Mouse (Mus musculus): ENCODE data around the gene Eml6. TPM values are rescaled to one million over a fixed set of nuclear protein-coding genes. Genes with fewer than 3 reads are reported as not detected.
A peak's percentile ranks its signal among the peaks of the same experiment; 100 is the strongest.

Gene Eml6
- polyA plus RNA-seq, 1 experiment from 2014 or later: 0.88 TPM

DNA sequence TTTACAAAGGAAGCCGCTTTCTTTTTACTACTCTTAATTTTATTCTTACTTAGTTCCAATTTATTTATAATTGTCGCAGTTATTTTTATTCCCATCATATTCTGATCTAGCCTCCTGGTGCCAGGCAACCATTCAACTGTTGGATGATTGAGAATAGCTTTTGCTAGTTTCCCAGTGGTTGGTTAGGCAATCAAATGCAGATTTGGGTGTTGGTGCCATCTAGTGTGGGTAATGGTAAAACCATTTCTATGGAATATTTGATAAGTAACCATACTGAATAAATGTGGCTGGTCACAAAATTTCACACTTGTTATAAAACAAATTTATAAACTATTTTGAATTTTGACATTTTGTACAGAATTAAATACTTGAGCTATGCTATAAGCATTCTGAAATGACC lies 311.0 kb downstream of the Eml6 start:
- H3K4me2 ChIP-seq (ENCODE audit: low read depth, low read length): no peak overlapping the region
- no peak overlapping the region for H3K27ac ChIP-seq (ENCODE audit: low read length)
- no peaks in the 10 kb centered on the region for H3K9me3 ChIP-seq (replicated peaks; ENCODE audit: control insufficient read depth, low read length)
- H3K4me3 ChIP-seq (ENCODE audit: low read length): no peak overlapping the region
- 89% methylated on average over 2 of the region's 2 CpGs for WGBS
- no peak for ATAC-seq (replicated peaks; ENCODE audit: extremely low read depth, insufficient read depth, low FRiP score)
- H3K4me1 ChIP-seq (ENCODE audit: control insufficient read depth, insufficient read depth, low read length): peaks cover 2% of the 10 kb centered on the region; the same call in 1 of the 2 replicates
- H3K27me3 ChIP-seq (ENCODE audit: control insufficient read depth, insufficient read depth, low read length): no peaks in the 10 kb centered on the region
- H3K9ac ChIP-seq (ENCODE audit: low read length): no peak overlapping the region
- peaks cover 3% of the 10 kb centered on the region; the same call in 1 of the 2 replicates for H3K36me3 ChIP-seq (ENCODE audit: control insufficient read depth, insufficient read depth)

DNA sequence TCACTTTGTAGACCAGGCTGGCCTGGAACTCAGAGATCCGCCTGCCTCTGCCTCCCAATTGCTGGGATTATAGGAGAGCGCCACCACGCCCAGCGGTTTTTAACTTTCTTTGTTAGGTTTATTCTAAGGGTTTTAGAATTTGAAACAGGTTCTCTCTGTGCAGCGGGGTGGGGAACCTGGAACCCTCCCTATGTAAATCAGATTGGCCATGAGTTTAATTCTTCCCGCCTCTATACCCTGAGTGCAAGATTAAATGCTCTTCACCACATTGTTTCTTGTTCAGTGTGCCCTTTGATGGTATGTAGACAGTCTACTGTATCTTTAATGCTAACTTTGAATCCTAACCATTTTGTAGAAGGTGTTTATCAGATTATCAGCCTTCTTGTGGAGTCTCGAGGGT lies 311.7 kb downstream of the Eml6 start:
- no peaks in the 10 kb centered on the region for H3K27me3 ChIP-seq (ENCODE audit: control insufficient read depth, insufficient read depth, low read length)
- peaks cover 3% of the 10 kb centered on the region; the same call in 1 of the 2 replicates for H3K36me3 ChIP-seq (ENCODE audit: control insufficient read depth, insufficient read depth)
- ATAC-seq (replicated peaks; ENCODE audit: extremely low read depth, insufficient read depth, low FRiP score): no peak
- H3K9me3 ChIP-seq (replicated peaks; ENCODE audit: control insufficient read depth, low read length): no peaks in the 10 kb centered on the region
- no peak overlapping the region for H3K27ac ChIP-seq (ENCODE audit: low read length)
- no peak overlapping the region for H3K4me3 ChIP-seq (ENCODE audit: low read length)
- peaks cover 2% of the 10 kb centered on the region; the same call in 1 of the 2 replicates for H3K4me1 ChIP-seq (ENCODE audit: control insufficient read depth, insufficient read depth, low read length)
- H3K4me2 ChIP-seq (ENCODE audit: low read depth, low read length): no peak overlapping the region
- 88% methylated on average over 7 of the region's 7 CpGs for WGBS
- H3K9ac ChIP-seq (ENCODE audit: low read length): no peak overlapping the region

DNA sequence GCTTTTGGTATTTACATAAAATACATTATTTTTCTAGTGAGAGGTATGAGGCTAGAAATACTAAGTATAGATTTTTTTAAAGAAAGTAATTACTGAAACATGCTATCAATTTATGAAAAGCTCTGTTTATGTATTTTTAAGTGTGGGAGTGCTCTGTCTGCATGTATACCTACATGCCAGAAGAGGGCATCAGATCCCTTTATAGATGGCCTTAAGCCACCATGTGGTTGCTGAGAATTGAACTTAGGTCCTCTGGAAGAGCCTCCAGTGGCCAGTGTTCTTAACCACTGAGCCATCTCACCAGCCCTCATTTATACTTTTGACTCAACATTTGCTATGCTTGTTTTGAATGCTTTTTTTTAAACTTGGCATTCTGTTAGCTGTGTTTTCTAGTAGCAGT lies 316.3 kb downstream of the Eml6 start:
- Histone ChIP-seq H3K36me3 (ENCODE audit: control insufficient read depth, insufficient read depth) (peaks cover 26% of the 10 kb centered on the region), H3K27ac (ENCODE audit: low read length) (no peak overlapping the region), H3K27me3 (ENCODE audit: control insufficient read depth, insufficient read depth, low read length) (no peaks in the 10 kb centered on the region), H3K4me1 (ENCODE audit: control insufficient read depth, insufficient read depth, low read length) (peaks cover 3% of the 10 kb centered on the region), H3K4me2 (ENCODE audit: low read depth, low read length) (no peak overlapping the region), H3K9ac (ENCODE audit: low read length) (no peak overlapping the region), H3K4me3 (ENCODE audit: low read length) (no peak overlapping the region), H3K9me3 (replicated peaks; ENCODE audit: control insufficient read depth, low read length) (no peaks in the 10 kb centered on the region)
- no peak for ATAC-seq (replicated peaks; ENCODE audit: extremely low read depth, insufficient read depth, low FRiP score)

DNA sequence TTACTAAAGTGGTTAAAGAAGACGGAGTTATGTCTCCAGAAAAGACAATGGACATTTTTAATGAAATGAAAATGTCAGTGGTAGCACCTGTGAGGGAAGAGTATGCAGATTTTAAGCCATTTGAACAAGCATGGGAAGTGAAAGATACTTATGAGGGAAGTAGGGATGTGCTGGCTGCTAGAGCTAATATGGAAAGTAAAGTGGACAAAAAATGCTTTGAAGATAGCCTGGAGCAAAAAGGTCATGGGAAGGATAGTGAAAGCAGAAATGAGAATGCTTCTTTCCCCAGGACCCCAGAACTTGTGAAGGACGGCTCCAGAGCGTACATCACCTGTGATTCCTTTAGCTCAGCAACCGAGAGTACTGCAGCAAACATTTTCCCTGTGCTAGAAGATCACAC lies 319.0 kb downstream of the Eml6 start:
- ATAC-seq (replicated peaks; ENCODE audit: extremely low read depth, insufficient read depth, low FRiP score): no peak
- WGBS: 90% methylated on average over 4 of the region's 4 CpGs
- peaks cover 11% of the 10 kb centered on the region for H3K4me1 ChIP-seq (ENCODE audit: control insufficient read depth, insufficient read depth, low read length)
- peaks cover 26% of the 10 kb centered on the region for H3K36me3 ChIP-seq (ENCODE audit: control insufficient read depth, insufficient read depth)
- H3K27ac ChIP-seq (ENCODE audit: low read length): no peak overlapping the region
- H3K9ac ChIP-seq (ENCODE audit: low read length): no peak overlapping the region
- H3K4me3 ChIP-seq (ENCODE audit: low read length): no peak overlapping the region
- H3K9me3 ChIP-seq (replicated peaks; ENCODE audit: control insufficient read depth, low read length): no peaks in the 10 kb centered on the region
- no peak overlapping the region for H3K4me2 ChIP-seq (ENCODE audit: low read depth, low read length)
- H3K27me3 ChIP-seq (ENCODE audit: control insufficient read depth, insufficient read depth, low read length): no peaks in the 10 kb centered on the region

DNA sequence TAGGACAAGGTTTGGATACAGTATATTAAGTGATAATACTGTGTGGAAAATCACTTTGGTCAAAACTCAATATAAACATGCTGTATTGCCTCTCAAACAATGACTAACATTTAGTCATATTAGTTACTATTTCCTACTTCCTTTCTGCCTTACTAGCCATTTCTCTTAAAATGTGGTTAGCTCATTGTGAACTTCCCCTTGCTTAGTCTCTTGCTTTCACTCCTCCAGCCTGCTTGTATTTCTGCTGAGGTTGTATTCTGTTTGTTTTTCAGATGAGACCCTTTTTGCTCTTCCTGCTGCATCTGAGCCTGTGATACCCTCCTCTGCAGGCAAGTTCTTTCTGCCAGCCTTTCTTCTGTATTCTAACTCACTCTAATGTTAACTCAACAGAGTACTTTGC lies 320.6 kb downstream of the Eml6 start:
- Histone ChIP-seq H3K4me2 (ENCODE audit: low read depth, low read length) (no peak overlapping the region), H3K36me3 (ENCODE audit: control insufficient read depth, insufficient read depth) (peaks cover 23% of the 10 kb centered on the region), H3K4me3 (ENCODE audit: low read length) (no peak overlapping the region), H3K9me3 (replicated peaks; ENCODE audit: control insufficient read depth, low read length) (no peaks in the 10 kb centered on the region), H3K27ac (ENCODE audit: low read length) (no peak overlapping the region), H3K9ac (ENCODE audit: low read length) (no peak overlapping the region), H3K4me1 (ENCODE audit: control insufficient read depth, insufficient read depth, low read length) (peaks cover 11% of the 10 kb centered on the region), H3K27me3 (ENCODE audit: control insufficient read depth, insufficient read depth, low read length) (no peaks in the 10 kb centered on the region)
- ATAC-seq (replicated peaks; ENCODE audit: extremely low read depth, insufficient read depth, low FRiP score): no peak

DNA sequence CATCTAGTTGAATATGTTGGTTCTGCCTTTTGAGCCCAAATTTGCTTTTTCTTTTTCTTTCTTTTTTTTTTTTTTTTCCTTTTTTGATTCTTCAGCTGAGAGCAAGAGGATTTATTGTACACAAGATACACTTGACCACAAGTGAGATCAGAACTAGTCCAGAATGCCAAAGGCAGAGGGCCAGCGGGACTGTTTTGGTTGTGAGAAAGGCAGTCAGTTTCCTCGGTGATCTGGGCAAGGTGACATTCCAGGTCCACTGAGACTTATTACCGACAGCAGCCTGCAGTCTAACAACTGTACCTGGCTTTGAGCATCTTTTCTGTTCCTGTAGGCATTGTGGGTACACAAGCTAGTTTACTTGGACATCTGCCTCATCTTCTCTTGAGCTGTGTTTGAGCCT lies 323.1 kb downstream of the Eml6 start:
- Histone ChIP-seq H3K9me3 (replicated peaks; ENCODE audit: control insufficient read depth, low read length) (no peaks in the 10 kb centered on the region), H3K36me3 (ENCODE audit: control insufficient read depth, insufficient read depth) (peaks cover 15% of the 10 kb centered on the region), H3K4me1 (ENCODE audit: control insufficient read depth, insufficient read depth, low read length) (peaks cover 11% of the 10 kb centered on the region), H3K4me2 (ENCODE audit: low read depth, low read length) (no peak overlapping the region), H3K27ac (ENCODE audit: low read length) (no peak overlapping the region), H3K9ac (ENCODE audit: low read length) (no peak overlapping the region), H3K27me3 (ENCODE audit: control insufficient read depth, insufficient read depth, low read length) (no peaks in the 10 kb centered on the region), H3K4me3 (ENCODE audit: low read length) (no peak overlapping the region)
- ATAC-seq (replicated peaks; ENCODE audit: extremely low read depth, insufficient read depth, low FRiP score): no peak
- 63% methylated on average over 3 of the region's 3 CpGs for WGBS

DNA sequence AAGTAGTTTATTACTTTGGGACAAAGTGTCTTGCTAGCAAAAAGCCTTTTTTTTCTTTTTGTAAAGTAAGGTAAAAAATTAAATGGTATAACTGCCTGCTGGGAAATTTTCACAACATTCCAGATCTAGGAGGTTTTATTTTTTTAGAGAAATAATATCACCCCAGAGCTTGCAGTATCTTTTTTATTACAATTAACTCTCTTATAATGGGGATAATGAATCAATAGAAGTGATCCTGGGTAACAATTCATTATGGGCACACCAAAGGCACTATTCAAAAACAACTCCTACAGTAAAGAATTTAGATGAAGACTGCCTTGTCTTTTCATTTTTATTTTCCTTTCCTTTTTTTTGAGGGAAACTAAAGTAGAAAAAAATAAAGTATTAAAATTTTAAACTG lies 331.1 kb downstream of the Eml6 start:
- Histone ChIP-seq H3K27ac (ENCODE audit: low read length) (no peak overlapping the region), H3K36me3 (ENCODE audit: control insufficient read depth, insufficient read depth) (no peaks in the 10 kb centered on the region; the same call in 1 of the 2 replicates), H3K9ac (ENCODE audit: low read length) (no peak overlapping the region), H3K9me3 (replicated peaks; ENCODE audit: control insufficient read depth, low read length) (no peaks in the 10 kb centered on the region), H3K4me1 (ENCODE audit: control insufficient read depth, insufficient read depth, low read length) (peaks cover 10% of the 10 kb centered on the region), H3K4me2 (ENCODE audit: low read depth, low read length) (no peak overlapping the region), H3K4me3 (ENCODE audit: low read length) (no peak overlapping the region), H3K27me3 (ENCODE audit: control insufficient read depth, insufficient read depth, low read length) (no peaks in the 10 kb centered on the region)
- ATAC-seq (replicated peaks; ENCODE audit: extremely low read depth, insufficient read depth, low FRiP score): no peak

DNA sequence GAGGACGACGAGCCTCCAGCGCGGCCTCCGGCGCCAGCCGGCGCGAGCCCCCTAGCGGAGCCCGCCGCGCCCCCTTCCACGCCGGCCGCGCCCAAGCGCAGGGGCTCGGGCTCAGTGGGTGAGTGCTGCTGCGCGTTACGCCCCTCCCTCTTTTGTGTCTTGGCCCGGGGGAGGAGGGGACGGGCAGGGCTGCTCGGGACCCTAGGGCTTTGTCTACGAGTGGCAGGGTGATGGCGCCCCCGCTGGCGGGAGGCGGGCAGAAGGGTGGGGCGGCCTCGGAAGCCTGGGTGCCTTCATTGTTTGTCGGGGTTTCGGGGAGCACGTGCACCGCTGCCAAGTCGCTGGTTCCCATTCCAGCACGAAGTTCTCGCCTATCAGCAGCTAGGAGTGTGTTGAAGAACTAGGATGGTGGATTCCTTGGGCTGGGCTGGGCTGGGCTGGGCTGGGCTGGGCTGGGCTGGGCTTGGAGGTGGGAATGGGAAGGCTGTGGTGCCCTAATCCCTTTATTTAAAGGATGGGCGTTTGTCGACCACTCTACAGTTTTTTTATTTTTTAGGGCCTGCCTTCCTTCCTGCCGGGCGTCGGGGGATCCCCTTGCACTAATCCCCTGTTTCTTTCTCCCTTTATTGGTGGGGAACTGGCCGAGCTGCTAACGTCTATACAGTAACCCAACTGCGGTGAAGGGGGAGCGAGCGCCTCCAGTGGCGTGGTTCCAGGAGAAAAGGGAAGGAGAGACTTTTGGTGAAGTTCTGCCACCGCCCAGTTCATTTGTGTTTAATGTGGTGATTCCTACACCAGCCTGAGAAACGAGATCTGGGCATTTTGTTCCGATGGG lies 332.0 kb downstream of the Eml6 start:
- ATAC-seq (replicated peaks; ENCODE audit: extremely low read depth, insufficient read depth, low FRiP score): peak; percentile 79
- under 1% methylated on average over 53 of the region's 53 CpGs for WGBS
- H3K9ac ChIP-seq (ENCODE audit: low read length): peak overlapping the region; percentile 96
- H3K27ac ChIP-seq (ENCODE audit: low read length): peak overlapping the region; percentile 98
- no peaks in the 10 kb centered on the region for H3K9me3 ChIP-seq (replicated peaks; ENCODE audit: control insufficient read depth, low read length)
- H3K36me3 ChIP-seq (ENCODE audit: control insufficient read depth, insufficient read depth): no peaks in the 10 kb centered on the region; the same call in 1 of the 2 replicates
- H3K4me2 ChIP-seq (ENCODE audit: low read depth, low read length): peak overlapping the region; percentile 74
- no peaks in the 10 kb centered on the region for H3K27me3 ChIP-seq (ENCODE audit: control insufficient read depth, insufficient read depth, low read length)
- peaks cover 10% of the 10 kb centered on the region for H3K4me1 ChIP-seq (ENCODE audit: control insufficient read depth, insufficient read depth, low read length)
- peak overlapping the region; percentile 97 for H3K4me3 ChIP-seq (ENCODE audit: low read length)

All from heart, embryonic 16.5 days (tissue).